Mouse (Mus musculus): ENCODE results near the gene Pdap1.

Pdap1 gene

DNA sequence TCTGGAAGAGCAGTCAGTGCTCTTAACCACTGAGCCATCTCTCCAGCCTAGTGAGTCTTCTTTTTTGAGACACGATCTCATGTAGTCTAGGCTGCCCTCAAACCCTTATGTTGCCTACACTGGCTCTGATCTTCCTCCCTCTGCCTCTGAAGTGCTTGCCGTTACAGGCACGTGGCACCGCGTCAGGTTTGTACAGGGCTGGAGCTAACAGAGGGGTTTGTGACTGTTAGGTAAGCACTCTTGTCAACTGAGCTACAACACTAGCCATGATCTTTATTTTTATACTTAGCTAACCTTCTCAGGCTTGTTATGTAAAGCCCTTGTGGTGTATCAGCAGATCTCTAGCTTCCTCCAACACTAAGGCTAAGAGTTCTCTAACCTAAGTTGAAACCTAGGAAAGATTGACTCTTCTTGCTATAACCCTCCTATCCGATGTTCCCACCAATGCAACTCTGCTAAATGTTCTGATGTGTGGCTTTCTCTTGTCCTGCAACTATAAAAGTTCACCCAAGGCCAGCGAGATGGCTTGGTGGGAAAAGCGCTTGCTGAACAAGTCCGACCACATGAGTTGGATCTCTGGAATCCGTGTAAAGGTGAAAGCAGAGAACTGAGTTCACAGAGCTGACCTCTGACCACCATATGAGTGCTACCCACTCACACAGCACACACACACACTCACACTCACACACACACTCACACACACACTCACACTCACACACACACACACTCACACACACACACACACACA is 58.0 kb downstream of the Pdap1 start:
- DNase-seq, result no peak
